Mouse (Mus musculus) midbrain, embryonic 10.5 days (tissue): Measurements from ENCODE around the gene Gm47996. TPM values are rescaled to one million over a fixed set of nuclear protein-coding genes. Genes with fewer than 3 reads are reported as not detected.
A peak's percentile ranks its signal among the peaks of the same experiment; 100 is the strongest.
"Not testable (repeated sequence)": the region's sequence is repeated elsewhere in the genome, so short reads cannot be mapped to it uniquely, and the experiment has no call there.

Source experiments
- DNase-seq: peaks from one replicate; pipeline ENCODE4 v3.0.0-alpha.2; 2017; ENCODE audit warnings: low spot score
- H3K27ac ChIP-seq: fragments of 300-500 bp; sonication (generic); replicated peaks from 2 replicates; pipeline ENCODE4 v1.5.1; 2016; ENCODE audit warnings: mild to moderate bottlenecking
- H3K27me3 ChIP-seq: fragments of 300-500 bp; sonication (generic); 2 replicates; pipeline ENCODE4 v1.6.1; 2016; ENCODE audit warnings: low read depth, mild to moderate bottlenecking; ENCODE audit not compliant: poor library complexity, severe bottlenecking
- H3K36me3 ChIP-seq: fragments of 300-500 bp; sonication (generic); 2 replicates; pipeline ENCODE4 v1.6.1; 2016; ENCODE audit warnings: mild to moderate bottlenecking, moderate library complexity
- H3K4me1 ChIP-seq: fragments of 300-500 bp; sonication (generic); 2 replicates; pipeline ENCODE4 v1.6.1; 2016
- H3K4me3 ChIP-seq: fragments of 300-500 bp; sonication (generic); 2 replicates; pipeline ENCODE4 v1.5.1; 2016; ENCODE audit warnings: mild to moderate bottlenecking, moderate library complexity
- H3K9me3 ChIP-seq: fragments of 300-500 bp; sonication (generic); replicated peaks from 2 replicates; pipeline ENCODE4 v1.6.1; 2016; ENCODE audit warnings: mild to moderate bottlenecking
- WGBS: fragments of 180-500 bp; shearing (Covaris S2); methylation state at CpG from one replicate; pipeline ENCODE4 v1.1.7; 2016; 5-methylcytosine and 5-hydroxymethylcytosine counted together
- polyA plus RNA-seq: library from polyadenylated mRNA; unstranded; fragments of >200 nt; fragmentation: Nextera tagmentation; extraction: Ambion mirVana; gene quantifications from 2 replicates; pipeline ENCODE4 v1.2.1, GENCODE M21; 2016

Gene Gm47996
- 0.15 TPM in 1 of 2 replicates, not detected in the other for polyA plus RNA-seq

DNA sequence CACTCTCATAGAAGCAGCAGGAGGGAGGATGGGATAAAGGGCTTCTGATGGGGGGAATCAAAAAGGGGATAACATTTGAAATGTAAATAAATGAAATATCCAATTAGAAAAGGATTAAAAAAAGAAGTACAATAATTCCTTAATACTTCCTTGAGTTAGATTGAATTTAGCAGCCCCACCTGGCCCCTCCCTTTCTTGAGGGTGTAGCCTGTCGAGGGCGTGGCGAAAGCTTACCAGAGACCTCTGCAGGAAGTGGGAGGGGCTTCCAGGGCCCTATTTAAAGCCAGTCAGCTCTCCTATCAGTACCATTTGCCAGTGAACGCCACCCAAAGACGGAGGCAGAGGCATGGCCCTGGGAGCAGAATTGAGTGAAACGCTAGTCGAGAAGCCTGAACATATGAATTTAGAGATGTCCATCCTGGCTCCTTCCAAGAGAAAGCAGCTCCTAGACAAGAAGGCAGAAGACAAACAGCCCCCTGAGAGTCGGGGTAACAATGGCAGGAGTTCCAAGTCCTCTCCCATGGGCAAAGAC lies at the start of gene Gm47996:
Gm47996 (plus strand) TSS at position 308 of the 532 bp plus-strand sequence.
- WGBS, result 96% methylated on average over 4 of the region's 8 CpGs

GRCm38 (mm10) chr1:151166031-151166430 lies 43.9 kb upstream of the Gm47996 start:
- Histone ChIP-seq H3K4me1 (peaks cover 23% of the 10 kb centered on the region), H3K4me3 (no peak overlapping the region), H3K9me3 (no peaks in the 10 kb centered on the region), H3K27me3 (peaks cover 4% of the 10 kb centered on the region; the same call in 1 of the 2 replicates), H3K36me3 (no peaks in the 10 kb centered on the region), H3K27ac (no peak overlapping the region)
- 59% methylated on average over 8 of the region's 8 CpGs for WGBS
- DNase-seq, result no peak

More for the DNA sequence above, at the start of gene Gm47996:
- H3K9me3 ChIP-seq, DNase-seq, H3K36me3 ChIP-seq, H3K27ac ChIP-seq, H3K4me3 ChIP-seq, H3K27me3 ChIP-seq, H3K4me1 ChIP-seq: not testable (repeated sequence)

- 29% methylated on average over 12 of the region's 12 CpGs for WGBS
These were observed 42.5 kb upstream of the Gm47996 start for GRCm38 (mm10) chr1:151167297-151168047.

DNA sequence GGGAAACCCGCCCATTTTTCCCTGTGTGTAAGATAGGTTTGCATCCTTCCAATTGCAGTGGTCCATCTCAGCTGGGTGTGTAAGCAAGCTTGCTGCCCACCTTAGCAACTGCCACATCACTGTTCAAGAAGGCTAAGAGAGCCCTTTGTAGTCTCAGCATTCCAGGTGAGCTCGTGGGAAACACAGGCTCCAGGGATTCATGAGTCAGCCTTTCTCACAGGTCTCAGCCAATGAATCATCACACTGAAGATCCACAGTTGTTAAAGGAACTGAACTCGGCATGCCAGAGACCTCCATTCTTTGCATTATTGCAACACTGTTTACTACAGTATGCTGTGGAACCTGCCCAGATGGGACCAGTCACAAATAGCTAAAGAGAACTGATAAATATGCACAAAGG lies 41.3 kb upstream of the Gm47996 start:
- WGBS, result 87% methylated on average over 3 of the region's 3 CpGs
- no peak overlapping the region for H3K4me3 ChIP-seq
- H3K27ac ChIP-seq, result no peak overlapping the region
- H3K9me3 ChIP-seq, result no peaks in the 10 kb centered on the region
- peaks cover 4% of the 10 kb centered on the region; the same call in 1 of the 2 replicates for H3K27me3 ChIP-seq
- DNase-seq, result no peak
- H3K36me3 ChIP-seq, result no peaks in the 10 kb centered on the region
- peaks cover 25% of the 10 kb centered on the region for H3K4me1 ChIP-seq

More at GRCm38 (mm10) chr1:151167297-151168047, 42.5 kb upstream of the Gm47996 start:
- H3K36me3 ChIP-seq, result no peaks in the 10 kb centered on the region
- no peak overlapping the region for H3K4me3 ChIP-seq
- DNase-seq, result peak; percentile 26
- peaks cover 25% of the 10 kb centered on the region for H3K4me1 ChIP-seq
- H3K27me3 ChIP-seq, result peaks cover 4% of the 10 kb centered on the region; the same call in 1 of the 2 replicates
- H3K27ac ChIP-seq, result peak overlapping the region; percentile 76
- H3K9me3 ChIP-seq, result no peaks in the 10 kb centered on the region

DNA sequence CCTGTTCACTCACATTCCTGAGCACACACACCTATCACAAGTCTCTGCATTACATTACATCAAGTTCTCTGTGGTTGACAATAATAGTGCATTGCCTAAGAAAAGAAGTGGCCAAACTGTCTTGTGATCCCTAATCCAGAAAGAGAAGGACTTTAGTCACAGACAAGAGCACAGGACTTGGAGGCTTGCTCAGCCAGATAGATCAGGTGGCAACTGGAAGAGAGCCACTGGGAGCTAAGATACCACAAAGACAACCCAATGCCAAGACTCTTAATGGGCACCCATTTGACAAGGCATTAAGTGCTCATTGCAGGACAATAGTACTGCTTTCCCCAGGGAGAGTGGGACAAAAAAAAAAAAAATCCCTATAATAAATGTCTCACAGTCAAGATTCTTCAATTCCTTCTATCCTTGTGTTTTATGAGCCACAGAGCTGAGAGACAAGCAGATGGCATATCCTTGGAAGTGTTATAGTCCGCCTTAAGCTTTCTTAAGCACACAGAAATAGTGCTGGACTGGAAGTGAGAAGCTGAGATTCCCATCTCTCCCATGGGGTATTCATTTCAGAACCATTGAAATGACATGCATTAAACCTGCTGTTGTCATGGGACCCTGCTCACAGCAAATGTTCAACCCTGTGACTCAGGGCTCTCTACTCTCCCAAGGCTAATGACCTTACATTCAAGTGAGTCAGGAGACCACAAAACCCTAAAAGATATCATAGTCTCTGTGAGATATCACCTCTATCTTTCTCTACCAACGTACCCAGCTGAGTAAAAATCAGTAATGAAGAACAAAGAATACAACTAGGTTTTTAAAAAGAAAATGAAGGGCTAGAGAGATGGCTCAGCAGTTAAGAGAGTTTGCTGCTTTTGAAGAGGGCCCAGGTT lies 38.1 kb upstream of the Gm47996 start:
- Histone ChIP-seq H3K27ac (no peak overlapping the region), H3K4me3 (no peak overlapping the region), H3K9me3 (no peaks in the 10 kb centered on the region), H3K36me3 (no peaks in the 10 kb centered on the region), H3K4me1 (peaks cover 23% of the 10 kb centered on the region), H3K27me3 (peaks cover 12% of the 10 kb centered on the region; the same call in 1 of the 2 replicates)
- 81% methylated on average over 2 of the region's 2 CpGs for WGBS
- no peak for DNase-seq

DNA sequence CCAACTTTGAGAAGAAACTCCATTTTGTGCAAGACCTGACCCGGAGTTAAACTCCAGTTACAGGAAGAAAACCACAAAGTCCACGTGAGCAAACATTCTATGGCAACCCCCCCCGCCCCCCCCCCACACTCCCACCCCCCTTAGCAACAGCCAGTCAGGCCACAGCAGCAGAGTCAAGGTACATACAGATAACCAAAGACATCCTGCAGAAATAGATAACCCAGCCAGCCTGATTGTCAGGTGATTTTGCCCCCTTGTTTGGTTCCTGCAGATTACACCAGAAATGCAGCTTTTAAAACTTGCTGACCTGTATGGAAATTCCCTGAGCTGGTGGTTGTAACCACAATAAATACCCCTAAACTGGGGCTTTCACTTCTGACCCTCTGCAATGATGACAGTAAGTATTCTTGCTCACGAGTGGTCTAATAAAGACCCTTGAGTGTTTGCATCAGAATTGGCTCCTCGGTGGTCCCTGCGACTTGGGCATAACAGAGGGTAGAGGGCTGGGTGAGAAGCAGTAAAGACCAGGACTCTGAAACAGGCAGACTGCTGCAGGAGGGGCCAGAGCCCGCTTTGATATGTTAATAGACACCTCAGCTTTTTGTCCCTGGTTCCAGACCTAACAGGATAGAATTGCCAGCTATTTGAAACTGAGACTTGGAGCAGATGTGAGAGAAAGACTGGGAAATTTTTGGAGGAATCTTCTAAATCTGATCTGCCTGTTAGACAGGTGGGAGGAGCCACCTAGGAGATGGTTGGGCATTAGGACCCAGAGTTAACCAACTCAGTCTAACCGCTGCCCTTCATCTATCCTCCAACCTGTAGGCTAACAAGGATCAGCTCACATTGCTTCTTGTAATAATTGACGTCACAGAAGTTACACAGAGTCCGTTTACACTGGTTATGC lies 32.6 kb upstream of the Gm47996 start:
- Histone ChIP-seq H3K4me1 (peaks cover 31% of the 10 kb centered on the region), H3K36me3 (no peaks in the 10 kb centered on the region), H3K4me3 (peak overlapping the region; percentile 44), H3K9me3 (no peaks in the 10 kb centered on the region), H3K27ac (peak overlapping the region; percentile 71), H3K27me3 (peaks cover 8% of the 10 kb centered on the region; the same call in 1 of the 2 replicates)
- DNase-seq, result peak; percentile 57
- 6% methylated on average over 10 of the region's 10 CpGs for WGBS

GRCm38 (mm10) chr1:151177937-151178271 lies 32.0 kb upstream of the Gm47996 start:
- Histone ChIP-seq H3K4me3 (peak overlapping the region; percentile 44), H3K9me3 (no peaks in the 10 kb centered on the region), H3K27me3 (peaks cover 8% of the 10 kb centered on the region; the same call in 1 of the 2 replicates), H3K4me1 (peaks cover 31% of the 10 kb centered on the region), H3K36me3 (no peaks in the 10 kb centered on the region), H3K27ac (peak overlapping the region; percentile 71)
- 11% methylated on average over 4 of the region's 4 CpGs for WGBS
- DNase-seq, result no peak

- no peak overlapping the region for H3K4me3 ChIP-seq
- peaks cover 8% of the 10 kb centered on the region; the same call in 1 of the 2 replicates for H3K27me3 ChIP-seq
- 19% methylated on average over 2 of the region's 2 CpGs for WGBS
- no peaks in the 10 kb centered on the region for H3K36me3 ChIP-seq
- peaks cover 31% of the 10 kb centered on the region for H3K4me1 ChIP-seq
- H3K9me3 ChIP-seq, result no peaks in the 10 kb centered on the region
- peak overlapping the region; percentile 71 for H3K27ac ChIP-seq
- DNase-seq, result peak; percentile 61
These were observed 31.3 kb upstream of the Gm47996 start for GRCm38 (mm10) chr1:151178505-151179083.

GRCm38 (mm10) chr1:151180167-151180566 lies 29.8 kb upstream of the Gm47996 start:
- no peak for DNase-seq
- peaks cover 8% of the 10 kb centered on the region; the same call in 1 of the 2 replicates for H3K27me3 ChIP-seq
- 74% methylated on average over 2 of the region's 2 CpGs for WGBS
- H3K4me3 ChIP-seq, result no peak overlapping the region
- H3K27ac ChIP-seq, result no peak overlapping the region
- no peaks in the 10 kb centered on the region for H3K9me3 ChIP-seq
- H3K36me3 ChIP-seq, result no peaks in the 10 kb centered on the region
- peaks cover 31% of the 10 kb centered on the region for H3K4me1 ChIP-seq

- not testable (repeated sequence) for H3K9me3 ChIP-seq, H3K27ac ChIP-seq, H3K4me3 ChIP-seq, DNase-seq, H3K36me3 ChIP-seq, H3K27me3 ChIP-seq
- peaks cover 22% of the 10 kb centered on the region for H3K4me1 ChIP-seq
- no CpG with 5 or more reads among the region's 7 CpGs for WGBS
These were observed 27.7 kb upstream of the Gm47996 start, which contains the start of gene Gm47985 for GRCm38 (mm10) chr1:151182266-151182665. TSS of gene Gm47985 (plus strand) at chr1:151182537.

DNA sequence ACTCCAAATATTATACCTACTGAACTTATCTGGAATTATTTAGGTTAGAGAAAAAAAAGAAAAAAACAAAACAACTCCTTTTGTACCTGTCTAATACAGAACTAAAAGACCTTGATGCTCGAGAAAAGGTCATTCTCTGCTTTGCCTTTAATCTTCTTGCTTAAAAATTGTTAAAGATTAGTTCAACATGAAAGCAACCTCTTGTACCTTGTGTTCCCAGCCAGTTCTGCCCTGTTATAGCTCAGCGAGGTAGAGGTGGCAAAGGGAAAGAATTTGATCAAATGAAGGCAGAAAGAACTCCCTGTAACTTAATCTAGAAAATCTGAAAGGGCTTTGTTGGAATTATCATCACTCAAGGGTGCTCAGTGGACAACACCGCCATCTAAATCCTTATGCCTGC lies 23.7 kb upstream of the Gm47996 start:
- H3K4me1 ChIP-seq, H3K36me3 ChIP-seq, H3K27ac ChIP-seq, DNase-seq, H3K4me3 ChIP-seq, H3K9me3 ChIP-seq, H3K27me3 ChIP-seq: not testable (repeated sequence)
- WGBS, result 81% methylated on average over 3 of the region's 3 CpGs
